Mouse (Mus musculus): ENCODE data around the gene Dab1. TPM values are rescaled to one million over a fixed set of nuclear protein-coding genes. Genes with fewer than 3 reads are reported as not detected.

Dab1 gene
- polyA plus RNA-seq, 1 experiment from 2014 or later = 1.2 TPM

DNA sequence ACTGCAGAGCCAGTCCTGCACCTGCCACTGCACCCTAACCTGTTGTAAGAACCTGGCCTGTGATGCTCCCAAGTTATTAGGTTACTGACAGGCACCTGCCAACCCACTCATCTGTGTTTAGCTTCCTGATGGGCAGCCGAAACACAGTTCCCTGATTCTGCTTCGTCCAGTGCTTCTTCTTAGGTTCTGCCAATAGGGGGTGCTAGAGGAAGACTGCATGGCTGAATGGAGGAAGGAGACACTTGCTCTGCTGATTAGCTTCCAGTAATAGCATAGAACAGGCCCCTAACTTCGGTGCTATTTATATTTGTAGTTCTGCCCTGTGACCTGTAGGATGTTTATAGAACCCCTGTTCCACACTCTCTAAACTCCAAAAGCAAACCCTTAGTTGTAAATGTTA lies 83.0 kb downstream of the Dab1 start:
- no peak overlapping the region for H3K9ac ChIP-seq
- H3K4me1 ChIP-seq (replicated peaks) = no peaks in the 10 kb centered on the region
- H3K9me3 ChIP-seq (replicated peaks) = no peaks in the 10 kb centered on the region
- no peaks in the 10 kb centered on the region; the same call in 1 of the 2 replicates for H3K27me3 ChIP-seq
- no peak overlapping the region for H3K4me2 ChIP-seq
- 0 out of 2 replicates have a peak, but pooled peaks have one; percentile 27 for ATAC-seq (replicated peaks; ENCODE audit: insufficient number of reproducible peaks, insufficient read depth, low FRiP score, low read depth)
- no peaks in the 10 kb centered on the region for H3K36me3 ChIP-seq
- WGBS = 39% methylated on average over 3 of the region's 3 CpGs
- no peak overlapping the region for H3K4me3 ChIP-seq
- no peak overlapping the region for H3K27ac ChIP-seq

DNA sequence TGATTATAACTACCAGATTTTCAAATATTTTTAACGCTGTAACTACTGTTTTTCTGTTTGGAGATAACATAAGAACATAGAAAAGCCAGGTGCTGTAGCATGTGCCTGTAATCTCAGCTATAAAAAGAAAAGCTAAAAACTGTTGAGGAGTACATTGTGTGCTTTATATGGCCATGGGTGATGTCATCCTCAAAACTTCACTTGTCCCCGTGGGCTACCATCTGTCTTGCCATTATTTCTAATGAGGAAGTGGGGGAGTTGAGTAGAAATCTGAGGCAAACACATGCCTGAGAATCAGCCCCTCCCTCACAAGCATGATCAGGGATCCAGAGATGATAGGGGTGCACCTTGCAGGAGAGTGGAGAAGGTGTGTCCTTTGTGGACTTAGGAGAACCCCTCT lies 85.3 kb downstream of the Dab1 start:
- WGBS = 45% methylated on average over 2 of the region's 2 CpGs
- Histone ChIP-seq H3K27ac (no peak overlapping the region), H3K4me2 (no peak overlapping the region), H3K27me3 (no peaks in the 10 kb centered on the region; the same call in 1 of the 2 replicates), H3K36me3 (no peaks in the 10 kb centered on the region), H3K4me1 (replicated peaks) (no peaks in the 10 kb centered on the region), H3K4me3 (no peak overlapping the region), H3K9ac (no peak overlapping the region), H3K9me3 (replicated peaks) (no peaks in the 10 kb centered on the region)
- no peak for ATAC-seq (replicated peaks; ENCODE audit: insufficient number of reproducible peaks, insufficient read depth, low FRiP score, low read depth)

DNA sequence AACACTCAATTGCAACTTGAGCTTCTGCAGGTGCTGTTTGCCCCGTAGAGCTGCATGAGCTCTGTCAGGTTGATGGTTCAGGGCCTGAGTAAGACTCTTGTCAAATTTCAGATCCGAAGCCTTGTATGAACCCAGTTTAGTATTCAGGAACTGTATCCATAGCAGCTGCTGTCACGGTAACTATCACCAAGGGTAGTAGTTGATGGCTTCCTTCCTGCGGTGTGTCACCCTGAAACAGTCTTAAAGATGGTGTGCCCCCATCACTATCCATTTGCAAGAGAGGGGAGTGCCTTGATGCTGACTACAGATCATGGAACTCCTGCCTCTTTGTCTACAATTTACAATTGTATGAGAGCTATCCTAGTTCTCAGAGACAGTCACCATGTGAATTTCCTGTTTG lies 87.3 kb downstream of the Dab1 start:
- no peak for ATAC-seq (replicated peaks; ENCODE audit: insufficient number of reproducible peaks, insufficient read depth, low FRiP score, low read depth)
- 62% methylated on average over 4 of the region's 4 CpGs for WGBS
- Histone ChIP-seq H3K27me3 (no peaks in the 10 kb centered on the region; the same call in 1 of the 2 replicates), H3K4me3 (no peak overlapping the region), H3K27ac (no peak overlapping the region), H3K4me2 (no peak overlapping the region), H3K4me1 (replicated peaks) (no peaks in the 10 kb centered on the region), H3K36me3 (no peaks in the 10 kb centered on the region), H3K9ac (no peak overlapping the region), H3K9me3 (replicated peaks) (no peaks in the 10 kb centered on the region)

DNA sequence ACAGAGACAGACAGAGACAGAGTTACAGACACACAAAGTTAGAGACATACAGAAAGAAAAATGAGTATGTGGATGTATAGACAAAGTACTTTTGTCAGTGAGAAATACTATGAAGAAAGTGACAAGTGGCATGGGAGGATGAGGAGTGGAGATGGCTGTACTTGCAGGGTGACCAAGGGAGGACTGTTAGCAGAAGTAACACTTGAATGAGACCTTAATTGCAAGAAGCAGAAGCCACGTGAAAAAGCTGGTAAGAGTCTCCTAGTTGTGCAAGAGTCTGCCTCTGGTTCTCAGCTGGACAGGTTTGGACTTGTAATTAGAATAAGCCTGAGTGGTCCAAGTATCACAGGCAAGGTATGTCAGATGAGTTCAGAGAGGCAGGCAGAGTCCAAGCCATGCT lies 88.0 kb downstream of the Dab1 start:
- Histone ChIP-seq H3K4me2 (no peak overlapping the region), H3K27me3 (no peaks in the 10 kb centered on the region), H3K9me3 (replicated peaks) (no peaks in the 10 kb centered on the region), H3K4me1 (replicated peaks) (no peaks in the 10 kb centered on the region), H3K9ac (no peak overlapping the region), H3K27ac (no peak overlapping the region), H3K4me3 (no peak overlapping the region), H3K36me3 (no peaks in the 10 kb centered on the region)
- WGBS = 47% methylated on average over 1 of the region's 1 CpGs
- no peak for ATAC-seq (replicated peaks; ENCODE audit: insufficient number of reproducible peaks, insufficient read depth, low FRiP score, low read depth)

DNA sequence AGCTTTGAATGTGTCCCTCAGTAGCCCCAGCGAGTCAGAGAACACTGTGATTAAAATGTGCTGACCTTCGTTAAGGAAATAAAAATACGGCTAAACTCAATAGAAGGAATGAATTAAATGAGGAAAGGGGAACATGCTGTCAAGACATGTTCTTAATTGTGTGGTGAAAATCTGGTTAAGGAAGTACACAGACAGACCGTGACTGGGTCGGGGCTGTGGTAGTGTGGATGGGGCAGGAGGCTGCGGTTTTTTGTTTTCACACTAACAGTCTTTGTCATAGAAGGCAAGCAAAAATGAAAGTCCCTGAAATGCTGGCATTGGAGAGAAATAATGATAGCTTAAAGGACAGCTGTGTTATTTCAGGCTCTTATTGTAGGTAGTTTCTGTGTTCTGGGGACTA lies 92.2 kb downstream of the Dab1 start:
- Histone ChIP-seq H3K27me3 (no peaks in the 10 kb centered on the region), H3K9ac (no peak overlapping the region), H3K36me3 (no peaks in the 10 kb centered on the region), H3K27ac (no peak overlapping the region), H3K4me3 (no peak overlapping the region), H3K4me2 (no peak overlapping the region), H3K9me3 (replicated peaks) (no peaks in the 10 kb centered on the region), H3K4me1 (replicated peaks) (no peaks in the 10 kb centered on the region)
- ATAC-seq (replicated peaks; ENCODE audit: insufficient number of reproducible peaks, insufficient read depth, low FRiP score, low read depth) = no peak
- 75% methylated on average over 6 of the region's 6 CpGs for WGBS

DNA sequence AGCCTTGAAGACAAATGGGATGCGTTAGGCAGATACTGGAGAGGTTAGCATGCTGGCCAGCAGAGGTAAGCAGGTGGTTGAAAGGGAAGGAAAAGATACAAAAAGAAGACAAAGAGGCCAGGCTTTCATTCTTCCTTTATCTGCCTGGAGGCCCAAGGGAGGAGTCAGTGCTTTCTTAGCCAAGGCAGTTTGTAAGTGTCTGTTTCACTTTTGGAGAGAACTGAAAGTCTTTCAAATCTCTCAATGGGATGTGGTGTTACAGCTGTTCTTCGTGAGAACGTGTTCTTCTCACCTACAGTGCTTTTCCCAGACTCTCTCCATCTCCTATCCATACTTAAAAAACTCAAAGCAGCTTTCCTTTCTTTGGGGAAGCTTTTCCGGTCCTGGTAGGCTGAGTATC lies 94.8 kb downstream of the Dab1 start:
- Histone ChIP-seq H3K9me3 (replicated peaks) (no peaks in the 10 kb centered on the region), H3K4me3 (no peak overlapping the region), H3K27me3 (no peaks in the 10 kb centered on the region), H3K4me1 (replicated peaks) (no peaks in the 10 kb centered on the region), H3K36me3 (no peaks in the 10 kb centered on the region), H3K4me2 (no peak overlapping the region), H3K27ac (no peak overlapping the region), H3K9ac (no peak overlapping the region)
- no peak for ATAC-seq (replicated peaks; ENCODE audit: insufficient number of reproducible peaks, insufficient read depth, low FRiP score, low read depth)
- 75% methylated on average over 4 of the region's 4 CpGs for WGBS

DNA sequence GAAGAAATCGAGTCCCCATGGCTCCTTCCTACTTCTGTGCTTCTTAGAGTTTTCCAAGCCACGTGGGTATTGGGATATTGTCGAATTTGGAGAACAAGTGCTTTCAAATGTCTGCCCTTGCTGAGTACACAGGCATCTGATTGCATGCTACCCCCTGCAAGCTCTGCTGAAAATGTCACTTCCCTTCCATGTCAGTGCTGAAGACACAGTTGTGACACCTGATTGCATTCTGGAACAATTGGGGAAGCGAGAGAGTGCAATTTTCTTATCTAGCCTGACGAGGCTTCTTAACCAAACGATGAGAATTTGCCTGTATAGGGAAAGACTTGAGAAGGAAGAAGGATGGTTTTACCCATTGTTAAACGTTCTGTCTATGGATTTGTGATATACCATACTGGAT lies 95.8 kb downstream of the Dab1 start:
- no peak for ATAC-seq (replicated peaks; ENCODE audit: insufficient number of reproducible peaks, insufficient read depth, low FRiP score, low read depth)
- Histone ChIP-seq H3K36me3 (no peaks in the 10 kb centered on the region), H3K9me3 (replicated peaks) (no peaks in the 10 kb centered on the region), H3K4me1 (replicated peaks) (no peaks in the 10 kb centered on the region), H3K9ac (no peak overlapping the region), H3K4me3 (no peak overlapping the region), H3K27me3 (no peaks in the 10 kb centered on the region), H3K4me2 (no peak overlapping the region), H3K27ac (no peak overlapping the region)
- 58% methylated on average over 7 of the region's 7 CpGs for WGBS

DNA sequence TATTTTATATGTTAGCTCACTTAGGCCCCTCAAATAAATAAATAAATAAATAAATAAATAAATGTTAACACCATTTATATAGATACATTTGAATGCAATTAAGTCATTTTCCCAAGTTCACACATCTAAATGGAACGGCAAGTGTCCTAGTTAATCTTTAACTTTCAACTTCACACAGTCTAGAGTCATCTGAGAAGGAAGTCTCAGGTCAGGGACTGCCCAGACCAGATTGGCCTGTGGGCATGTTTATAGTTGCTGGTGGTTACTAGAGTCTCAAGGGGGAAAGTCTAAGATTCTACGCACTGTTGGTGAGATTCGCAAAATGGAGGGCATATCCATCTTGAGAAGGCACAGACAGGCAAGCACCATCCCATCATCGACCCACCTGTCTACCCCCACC lies 96.4 kb downstream of the Dab1 start:
- 84% methylated on average over 4 of the region's 4 CpGs for WGBS
- H3K4me1 ChIP-seq (replicated peaks) = no peaks in the 10 kb centered on the region

DNA sequence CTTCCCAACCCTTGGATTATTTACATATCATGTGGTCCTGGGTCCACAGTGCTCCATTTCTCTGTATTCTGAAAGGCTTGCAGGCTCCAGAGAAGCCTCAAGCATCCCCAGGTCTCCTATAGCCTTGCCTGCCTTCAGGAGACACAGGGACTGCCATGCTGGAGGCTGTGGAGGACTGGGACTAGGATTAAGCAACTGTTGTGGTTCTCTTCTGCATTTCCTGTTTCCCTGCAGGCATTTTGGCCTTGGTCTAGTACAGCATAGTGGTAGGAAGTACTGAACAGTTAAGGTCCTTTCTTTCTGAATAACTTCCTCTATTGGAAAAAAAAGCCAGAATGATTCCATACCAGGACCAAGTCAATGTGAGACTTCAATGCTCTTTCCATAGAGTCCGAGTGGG lies 103.6 kb downstream of the Dab1 start:
- WGBS = 65% methylated on average over 1 of the region's 1 CpGs
- no peak overlapping the region for H3K4me3 ChIP-seq

More for the DNA sequence above, 96.4 kb downstream of the Dab1 start:
- no peak for ATAC-seq (replicated peaks; ENCODE audit: insufficient number of reproducible peaks, insufficient read depth, low FRiP score, low read depth)
- Histone ChIP-seq H3K4me3 (no peak overlapping the region), H3K9me3 (replicated peaks) (no peaks in the 10 kb centered on the region), H3K27ac (no peak overlapping the region), H3K4me2 (no peak overlapping the region), H3K9ac (no peak overlapping the region), H3K27me3 (no peaks in the 10 kb centered on the region), H3K36me3 (no peaks in the 10 kb centered on the region)

DNA sequence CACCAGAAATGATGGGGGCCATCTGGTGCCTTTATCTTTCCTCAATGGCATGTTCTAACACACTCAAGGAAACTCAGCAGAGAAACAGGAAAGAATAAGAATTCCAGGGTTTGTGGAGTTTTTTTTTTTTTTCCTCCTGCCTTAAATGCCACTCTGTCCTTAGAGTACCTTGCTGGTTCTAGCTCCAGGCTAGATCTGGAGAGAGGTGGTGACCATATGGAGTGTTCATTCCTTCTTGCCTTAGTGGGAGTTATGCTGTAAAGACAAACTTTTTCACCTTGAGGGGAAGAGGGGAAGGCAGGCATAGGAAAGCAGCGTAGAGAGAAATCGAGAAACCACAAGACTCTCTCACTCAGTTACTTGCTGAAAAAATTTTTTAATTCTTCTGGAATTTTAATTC lies 107.3 kb downstream of the Dab1 start:
- no peak overlapping the region for H3K4me2 ChIP-seq
- ATAC-seq (replicated peaks; ENCODE audit: insufficient number of reproducible peaks, insufficient read depth, low FRiP score, low read depth) = no peak
- H3K27ac ChIP-seq = no peak overlapping the region
- no peaks in the 10 kb centered on the region for H3K4me1 ChIP-seq (replicated peaks)
- WGBS = 87% methylated on average over 2 of the region's 2 CpGs
- no peaks in the 10 kb centered on the region for H3K27me3 ChIP-seq
- H3K4me3 ChIP-seq = no peak overlapping the region
- H3K9ac ChIP-seq = no peak overlapping the region
- H3K36me3 ChIP-seq = no peaks in the 10 kb centered on the region
- H3K9me3 ChIP-seq (replicated peaks) = no peaks in the 10 kb centered on the region

More for the DNA sequence above, 103.6 kb downstream of the Dab1 start:
- Histone ChIP-seq H3K9ac (no peak overlapping the region), H3K9me3 (replicated peaks) (no peaks in the 10 kb centered on the region), H3K4me1 (replicated peaks) (no peaks in the 10 kb centered on the region), H3K4me2 (no peak overlapping the region), H3K27me3 (no peaks in the 10 kb centered on the region), H3K36me3 (no peaks in the 10 kb centered on the region), H3K27ac (no peak overlapping the region)
- no peak for ATAC-seq (replicated peaks; ENCODE audit: insufficient number of reproducible peaks, insufficient read depth, low FRiP score, low read depth)

DNA sequence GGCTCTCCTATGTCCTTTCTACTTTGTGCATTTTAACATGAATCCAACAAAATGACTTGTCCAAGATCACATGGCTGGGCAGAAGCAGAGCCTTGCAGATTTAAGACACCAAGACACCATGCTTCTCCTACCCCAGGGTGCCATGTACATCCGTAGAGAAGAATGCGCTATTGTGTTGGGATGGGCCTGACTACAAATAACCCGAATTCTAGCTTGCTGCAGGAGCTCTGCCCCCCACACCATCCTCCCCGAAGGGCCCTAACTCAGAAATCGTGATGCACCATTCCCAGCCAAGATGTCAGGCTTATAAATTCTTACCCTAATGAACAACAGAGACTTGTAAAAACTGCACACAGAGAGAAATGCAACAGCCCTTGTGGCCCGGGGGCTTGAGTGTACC lies 118.0 kb downstream of the Dab1 start:
- Histone ChIP-seq H3K9me3 (replicated peaks) (no peaks in the 10 kb centered on the region), H3K4me2 (no peak overlapping the region), H3K9ac (no peak overlapping the region), H3K27me3 (no peaks in the 10 kb centered on the region), H3K27ac (no peak overlapping the region), H3K4me3 (no peak overlapping the region), H3K4me1 (replicated peaks) (no peaks in the 10 kb centered on the region), H3K36me3 (no peaks in the 10 kb centered on the region)
- WGBS = 75% methylated on average over 6 of the region's 6 CpGs
- ATAC-seq (replicated peaks; ENCODE audit: insufficient number of reproducible peaks, insufficient read depth, low FRiP score, low read depth) = no peak

DNA sequence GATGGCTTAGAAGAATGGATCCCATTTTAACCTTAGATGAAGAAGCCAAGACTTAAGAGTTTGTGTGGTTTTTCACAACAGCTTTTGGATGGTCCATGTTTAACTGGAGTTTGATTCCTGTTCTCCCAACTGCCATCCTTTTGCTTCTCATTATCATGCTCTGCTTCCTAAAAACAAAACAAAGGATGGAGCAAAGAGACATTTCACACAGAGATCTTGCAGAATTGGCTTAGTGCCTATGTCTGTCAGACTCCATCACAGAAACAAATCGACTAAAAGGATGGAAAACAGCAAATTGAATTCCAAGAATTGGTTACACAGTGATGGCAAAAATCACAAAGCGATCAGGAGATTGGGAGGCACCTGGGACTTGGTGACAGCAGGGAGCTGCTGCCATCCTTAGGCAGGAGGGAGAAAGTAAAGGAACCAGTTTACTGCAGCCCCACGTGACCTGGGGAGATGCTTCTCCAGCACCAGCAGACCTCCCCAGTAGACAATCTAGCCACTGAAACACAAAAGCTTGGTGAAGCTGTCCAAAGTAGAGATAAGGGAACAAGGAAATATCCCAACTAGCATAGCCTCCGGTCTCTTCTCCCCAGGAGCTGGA lies 132.2 kb downstream of the Dab1 start:
- H3K27ac ChIP-seq = no peak overlapping the region
- no peaks in the 10 kb centered on the region for H3K36me3 ChIP-seq
- H3K9me3 ChIP-seq (replicated peaks) = no peaks in the 10 kb centered on the region
- no peak overlapping the region for H3K4me3 ChIP-seq
- H3K4me1 ChIP-seq (replicated peaks) = no peaks in the 10 kb centered on the region
- no peak for ATAC-seq (replicated peaks; ENCODE audit: insufficient number of reproducible peaks, insufficient read depth, low FRiP score, low read depth)
- no peak overlapping the region for H3K9ac ChIP-seq
- no peaks in the 10 kb centered on the region for H3K27me3 ChIP-seq
- no peak overlapping the region for H3K4me2 ChIP-seq
- 37% methylated on average over 4 of the region's 4 CpGs for WGBS

All from heart, embryonic 15.5 days (tissue).